Mouse (Mus musculus): ENCODE results near the gene Arhgef38.

The Arhgef38 gene

GRCm38 (mm10) chr3:133163913-133164406 lies 70.8 kb downstream of the Arhgef38 start:
- no peak for DNase-seq (ENCODE audit: low spot score)

GRCm38 (mm10) chr3:133163174-133163573 lies 71.6 kb downstream of the Arhgef38 start:
- no peak for DNase-seq (ENCODE audit: low spot score)

GRCm38 (mm10) chr3:133161407-133161806 lies 73.3 kb downstream of the Arhgef38 start:
- DNase-seq (ENCODE audit: low spot score) = no peak

GRCm38 (mm10) chr3:133158260-133158659 lies 76.5 kb downstream of the Arhgef38 start:
- no peak for DNase-seq (ENCODE audit: low spot score)

- DNase-seq (ENCODE audit: low spot score) = no peak
Observed at GRCm38 (mm10) chr3:133154683-133155082, 80.1 kb downstream of the Arhgef38 start.

GRCm38 (mm10) chr3:133153629-133154028 lies 81.1 kb downstream of the Arhgef38 start:
- no peak for DNase-seq (ENCODE audit: low spot score)

GRCm38 (mm10) chr3:133152831-133153230 lies 81.9 kb downstream of the Arhgef38 start:
- DNase-seq (ENCODE audit: low spot score) = no peak

- no peak for DNase-seq (ENCODE audit: low spot score)
Observed at GRCm38 (mm10) chr3:133151629-133152028, 83.1 kb downstream of the Arhgef38 start.

GRCm38 (mm10) chr3:133144511-133145147 lies 90.1 kb downstream of the Arhgef38 start:
- DNase-seq (ENCODE audit: low spot score) = no peak

GRCm38 (mm10) chr3:133141877-133142276 lies 92.9 kb downstream of the Arhgef38 start:
- DNase-seq (ENCODE audit: low spot score) = no peak

- no peak for DNase-seq (ENCODE audit: low spot score)
Observed at GRCm38 (mm10) chr3:133132611-133133010, 102.1 kb downstream of the Arhgef38 start.

- no peak for DNase-seq (ENCODE audit: low spot score)
Observed at GRCm38 (mm10) chr3:133131372-133131771, 103.4 kb downstream of the Arhgef38 start.

- no peak for DNase-seq (ENCODE audit: low spot score)
Observed at GRCm38 (mm10) chr3:133113281-133113680, 121.5 kb downstream of the Arhgef38 start.

GRCm38 (mm10) chr3:133111741-133112140 lies 123.0 kb downstream of the Arhgef38 start:
- DNase-seq (ENCODE audit: low spot score) = no peak

- DNase-seq (ENCODE audit: low spot score) = no peak
Observed at GRCm38 (mm10) chr3:133109844-133110243, 124.9 kb downstream of the Arhgef38 start.

GRCm38 (mm10) chr3:133108731-133109130 lies 126.0 kb downstream of the Arhgef38 start:
- DNase-seq (ENCODE audit: low spot score) = no peak

- no peak for DNase-seq (ENCODE audit: low spot score)
Observed at GRCm38 (mm10) chr3:133104436-133104835, 130.3 kb downstream of the Arhgef38 start.

- DNase-seq (ENCODE audit: low spot score) = no peak
Observed at GRCm38 (mm10) chr3:133103768-133104167, 131.0 kb downstream of the Arhgef38 start.

GRCm38 (mm10) chr3:133098909-133099308 lies 135.8 kb downstream of the Arhgef38 start:
- DNase-seq (ENCODE audit: low spot score) = no peak

GRCm38 (mm10) chr3:133098336-133098735 lies 136.4 kb downstream of the Arhgef38 start:
- DNase-seq (ENCODE audit: low spot score) = no peak

- DNase-seq (ENCODE audit: low spot score) = no peak
Observed at GRCm38 (mm10) chr3:133097936-133098335, 136.8 kb downstream of the Arhgef38 start.

GRCm38 (mm10) chr3:133094305-133094704 lies 140.4 kb downstream of the Arhgef38 start:
- no peak for DNase-seq (ENCODE audit: low spot score)

GRCm38 (mm10) chr3:133092936-133093335 lies 141.8 kb downstream of the Arhgef38 start:
- no peak for DNase-seq (ENCODE audit: low spot score)

GRCm38 (mm10) chr3:133092274-133092853 lies 142.4 kb downstream of the Arhgef38 start:
- no peak for DNase-seq (ENCODE audit: low spot score)

Measured in testis, postnatal 14 days (tissue).